Mouse (Mus musculus): Measurements from ENCODE around the gene Calr.

Gene Calr

DNA sequence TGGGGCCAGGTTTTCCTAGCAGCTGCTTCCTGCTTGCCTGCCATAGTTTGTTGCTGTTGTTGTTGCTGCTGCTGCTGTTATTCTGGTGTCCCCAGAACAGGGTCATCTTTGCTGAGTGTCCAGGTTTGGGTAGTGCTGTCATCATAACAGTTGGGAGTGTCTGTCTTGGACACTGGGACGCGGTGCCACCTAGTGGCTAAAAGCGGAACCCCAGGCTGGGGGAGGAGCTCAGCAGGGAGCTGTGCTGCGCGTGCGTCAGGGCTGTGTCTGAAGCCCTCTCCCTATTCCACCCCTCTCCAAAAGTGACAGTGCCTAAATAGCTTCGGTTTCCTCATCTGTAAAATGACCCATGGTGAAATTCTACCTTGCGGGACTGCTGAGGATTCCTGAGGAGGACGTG is 31.2 kb downstream of the Calr start:
- peak; percentile 86 for DNase-seq (ENCODE audit: low read depth, low spot score)

- no peak for DNase-seq (ENCODE audit: low read depth, low spot score)
These were observed 31.9 kb downstream of the Calr start for GRCm38 (mm10) chr8:84814555-84815441.

GRCm38 (mm10) chr8:84814240-84814554 is 32.5 kb downstream of the Calr start:
- DNase-seq (ENCODE audit: low read depth, low spot score), result no peak

DNA sequence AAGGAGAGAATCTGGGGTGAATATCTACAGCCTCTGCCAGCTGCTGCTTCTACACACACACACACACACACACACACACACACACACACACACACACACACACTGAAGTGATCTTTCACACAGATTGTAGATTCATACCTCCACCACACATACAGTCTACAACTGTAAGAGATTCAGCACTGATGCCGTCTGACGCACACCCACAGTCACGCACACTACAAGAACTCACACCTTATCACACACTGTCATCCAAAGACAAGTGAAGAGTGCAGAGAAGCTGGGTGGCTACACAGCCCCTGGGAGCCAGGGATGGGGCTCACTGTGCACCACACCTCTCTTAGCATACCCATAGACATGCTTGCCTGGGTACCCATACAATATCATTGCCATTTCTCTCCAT is 32.9 kb downstream of the Calr start:
- DNase-seq (ENCODE audit: low read depth, low spot score), result no peak

GRCm38 (mm10) chr8:84813059-84813458 is 33.7 kb downstream of the Calr start:
- DNase-seq (ENCODE audit: low read depth, low spot score), result peak; percentile 81

GRCm38 (mm10) chr8:84811303-84811702 is 35.4 kb downstream of the Calr start:
- no peak for DNase-seq (ENCODE audit: low read depth, low spot score)

- peak; percentile 85 for DNase-seq (ENCODE audit: low read depth, low spot score)
These were observed 35.8 kb downstream of the Calr start for GRCm38 (mm10) chr8:84810896-84811295.

GRCm38 (mm10) chr8:84809941-84810280 is 36.8 kb downstream of the Calr start:
- DNase-seq (ENCODE audit: low read depth, low spot score), result no peak

DNA sequence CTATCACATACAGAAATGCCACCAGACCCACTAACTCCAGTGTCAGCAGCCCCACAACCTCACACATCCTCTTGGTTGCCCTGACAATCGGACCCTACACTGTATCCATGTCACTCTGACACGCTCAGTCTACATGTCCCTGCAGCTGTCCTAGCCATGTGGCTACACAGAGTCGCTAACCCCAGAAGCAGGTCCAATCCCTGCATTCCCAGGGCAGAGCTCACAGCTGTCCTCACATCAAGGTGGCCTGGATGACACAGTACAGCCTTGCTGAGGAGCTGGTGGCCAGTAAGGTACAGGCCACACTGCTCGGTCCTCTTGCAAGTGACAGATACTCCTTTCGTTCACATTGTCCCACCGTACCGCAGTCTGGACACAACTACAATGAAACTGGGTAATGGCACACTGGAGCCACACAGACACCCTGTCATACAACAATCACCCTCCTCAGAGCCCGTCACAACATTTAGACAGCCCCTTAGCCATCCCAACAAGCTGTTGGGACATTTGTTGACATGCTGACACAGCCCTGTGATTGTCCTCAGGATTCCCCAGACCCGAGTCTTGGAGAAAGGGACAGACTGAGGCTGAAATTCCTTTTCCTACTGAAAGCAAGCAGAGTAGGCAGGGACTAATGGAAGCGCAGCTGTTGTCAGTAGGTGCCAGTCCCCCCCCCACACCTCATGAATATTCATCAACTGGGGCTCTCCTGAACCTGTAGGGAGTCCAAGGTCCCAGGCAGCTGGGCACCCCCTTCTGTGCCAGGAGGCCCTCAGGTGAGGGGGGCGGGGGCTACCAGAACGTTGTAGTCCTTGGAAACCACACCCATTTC is 37.4 kb downstream of the Calr start:
- DNase-seq (ENCODE audit: low read depth, low spot score), result no peak

GRCm38 (mm10) chr8:84806031-84806430 is 40.7 kb downstream of the Calr start:
- DNase-seq (ENCODE audit: low read depth, low spot score), result no peak

- DNase-seq (ENCODE audit: low read depth, low spot score), result peak; percentile 68
These were observed 46.5 kb downstream of the Calr start, which contains the start of gene Nfix for GRCm38 (mm10) chr8:84799999-84800831. Nfix (minus strand) TSS chr8:84800344.

GRCm38 (mm10) chr8:84799136-84799931 is 47.4 kb downstream of the Calr start:
- peak; percentile 40 for DNase-seq (ENCODE audit: low read depth, low spot score)

GRCm38 (mm10) chr8:84798446-84799135 is 48.1 kb downstream of the Calr start:
- no peak for DNase-seq (ENCODE audit: low read depth, low spot score)

DNA sequence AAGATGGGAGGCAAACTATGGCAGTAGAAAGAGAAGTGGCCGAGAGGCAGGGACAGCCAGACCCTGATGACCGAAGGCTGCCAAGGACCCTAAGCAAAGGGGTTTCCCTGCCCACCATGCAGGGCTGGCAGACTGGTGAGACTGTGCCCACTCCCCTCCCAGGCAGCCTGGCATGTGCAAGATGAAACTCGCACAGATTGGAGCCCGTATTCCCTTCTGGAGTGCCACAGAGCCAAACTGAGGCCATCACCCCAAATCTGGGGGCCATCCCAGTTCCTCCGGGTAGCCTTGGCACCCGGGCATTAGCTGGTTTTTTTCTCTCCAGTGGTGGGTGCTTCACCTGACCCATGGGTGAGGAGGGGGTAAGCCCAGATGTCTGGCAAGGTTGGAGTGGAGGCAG is 48.8 kb downstream of the Calr start:
- no peak for DNase-seq (ENCODE audit: low read depth, low spot score)

DNA sequence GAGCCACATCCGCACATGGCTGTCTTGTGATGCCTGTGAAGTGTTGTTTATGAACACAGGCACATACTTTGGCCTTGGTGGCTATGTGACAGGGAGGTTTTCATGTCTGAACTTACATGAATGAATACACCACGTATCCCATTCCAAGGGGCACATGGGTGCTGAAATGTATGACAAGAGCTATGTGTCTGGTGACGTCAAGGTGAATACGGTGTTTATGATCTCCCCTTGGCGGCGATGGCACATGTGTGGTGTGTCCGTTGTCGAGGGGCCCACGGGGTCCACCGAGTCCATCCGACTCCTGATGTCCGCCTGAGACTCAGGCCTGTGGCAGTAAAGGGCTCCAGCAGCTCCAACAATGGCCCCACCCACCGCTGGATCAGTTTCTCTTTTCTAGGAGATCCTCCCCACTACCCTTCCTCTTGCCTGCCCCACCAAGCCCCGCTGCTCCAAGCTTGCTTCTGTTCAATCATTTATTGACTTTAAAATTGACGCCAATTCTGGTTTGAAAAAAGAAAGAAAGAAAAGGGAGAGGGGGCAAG is 49.4 kb downstream of the Calr start:
- no peak for DNase-seq (ENCODE audit: low read depth, low spot score)

GRCm38 (mm10) chr8:84794486-84794885 is 52.2 kb downstream of the Calr start:
- DNase-seq (ENCODE audit: low read depth, low spot score), result no peak

DNA sequence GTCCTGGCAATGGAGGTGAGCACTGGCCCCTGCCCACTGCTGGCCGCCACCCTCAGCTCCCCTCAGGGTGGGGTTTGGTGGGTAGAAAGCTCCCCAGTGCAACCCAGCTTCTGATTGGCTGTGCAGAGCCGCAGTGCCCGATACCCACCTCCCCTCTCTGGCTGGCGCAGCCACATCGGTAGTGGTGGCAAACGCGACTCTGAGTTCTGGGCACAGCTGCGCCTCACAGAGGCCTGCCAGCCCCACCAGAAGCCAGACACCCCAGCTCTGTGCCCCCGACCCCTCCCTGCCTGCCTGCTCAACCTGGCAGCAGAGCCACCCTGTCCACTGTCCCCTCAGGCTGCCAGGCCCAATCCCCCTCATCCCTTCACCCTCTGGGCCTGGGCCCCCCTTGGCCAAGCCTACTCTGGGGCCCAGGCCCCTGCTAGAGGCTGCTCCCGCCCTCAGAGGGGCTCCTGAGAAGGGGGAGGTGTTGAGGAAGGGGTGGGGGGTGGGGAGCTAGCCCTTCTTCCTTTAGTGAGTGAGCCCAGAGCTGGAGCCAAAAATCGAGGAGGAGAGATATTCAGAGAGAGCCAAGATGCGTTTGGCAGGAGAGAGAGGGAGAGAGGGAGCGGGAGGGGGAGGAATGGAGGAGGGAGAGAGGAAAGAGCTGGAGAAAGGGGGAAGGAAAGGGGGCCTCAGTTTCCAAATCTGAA is 52.8 kb downstream of the Calr start:
- no peak for DNase-seq (ENCODE audit: low read depth, low spot score)

DNA sequence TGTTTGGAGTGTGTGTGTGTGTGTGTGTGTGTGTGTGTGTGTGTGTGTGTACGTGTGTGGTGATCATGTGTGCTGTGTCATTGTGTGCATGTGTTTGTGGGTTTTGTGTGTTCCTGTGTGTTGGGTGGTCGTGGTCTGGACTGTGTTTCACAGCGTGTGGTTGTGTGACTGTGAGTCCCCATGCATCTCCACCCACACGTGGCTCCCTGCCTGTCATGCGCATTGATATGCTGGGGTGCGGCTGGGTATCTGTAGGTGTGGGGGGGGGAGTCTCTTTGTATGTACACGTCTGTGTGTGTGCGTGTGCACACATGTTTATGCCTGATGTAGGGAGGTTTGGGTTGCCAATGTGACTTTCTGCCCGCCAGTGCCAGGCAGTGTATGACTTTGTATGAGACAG is 53.6 kb downstream of the Calr start:
- DNase-seq (ENCODE audit: low read depth, low spot score), result no peak

DNA sequence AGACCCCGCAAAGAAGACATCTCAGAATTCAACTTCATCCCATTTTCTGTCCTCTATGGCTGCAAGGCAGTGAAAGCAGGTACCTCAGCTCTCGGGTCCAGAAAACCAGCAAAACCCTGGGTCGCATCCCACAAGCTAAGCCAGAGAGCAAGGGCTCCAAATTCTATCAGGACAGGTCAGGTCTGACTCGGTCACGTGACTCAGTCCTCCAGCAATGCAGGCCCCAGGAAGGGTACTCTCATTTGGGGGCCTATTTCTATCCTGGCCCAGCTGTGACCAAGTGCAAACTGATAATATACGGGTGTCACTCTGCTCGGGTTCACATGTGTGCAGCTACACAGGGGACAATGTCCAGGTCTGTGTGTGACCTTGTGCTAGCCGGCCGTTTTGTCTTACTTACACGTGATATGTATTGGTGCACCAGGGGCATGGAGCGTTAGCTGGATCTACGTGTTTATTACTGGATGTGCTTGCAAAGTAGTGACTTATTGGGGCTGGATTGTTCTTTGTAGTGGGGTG is 54.2 kb downstream of the Calr start:
- DNase-seq (ENCODE audit: low read depth, low spot score), result no peak
